Mouse (Mus musculus): Measurements from ENCODE around the gene Acot3. TPM values are rescaled to one million over a fixed set of nuclear protein-coding genes. Genes with fewer than 3 reads are reported as not detected.
"Not testable (repeated sequence)": the region's sequence is repeated elsewhere in the genome, so short reads cannot be mapped to it uniquely, and the experiment has no call there.

Gene Acot3
- polyA plus RNA-seq, 1 experiment from 2014 or later = 0.75 TPM

DNA sequence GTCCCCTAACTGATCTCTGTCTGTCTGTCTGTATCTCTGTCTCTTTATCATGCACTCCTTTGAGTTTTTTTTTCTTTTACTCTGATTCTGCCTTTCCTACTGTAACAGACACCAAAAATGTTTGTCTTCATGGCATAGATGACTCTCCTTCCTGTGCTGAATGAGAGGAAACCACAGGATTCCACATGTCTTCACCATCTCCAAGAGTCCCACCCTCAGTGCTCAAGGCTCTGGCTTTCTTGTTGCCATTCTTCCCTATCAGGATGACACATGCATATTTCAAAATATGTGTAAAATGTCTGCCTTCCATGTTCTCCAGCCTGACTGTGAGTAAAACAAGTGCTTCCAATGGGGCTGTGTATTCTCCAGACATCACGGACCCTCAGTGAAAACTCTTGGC, 5.0 kb upstream of the Acot3 start:
- no peaks in the 10 kb centered on the region for H3K36me3 ChIP-seq
- H3K9ac ChIP-seq = no peak overlapping the region
- no peaks in the 10 kb centered on the region for H3K4me1 ChIP-seq (replicated peaks)
- H3K27me3 ChIP-seq = peaks cover 7% of the 10 kb centered on the region
- no peak overlapping the region for H3K4me2 ChIP-seq
- H3K27ac ChIP-seq (replicated peaks) = no peak overlapping the region
- WGBS = 94% methylated on average over 1 of the region's 1 CpGs
- no peak overlapping the region for H3K4me3 ChIP-seq
- H3K9me3 ChIP-seq = peaks cover 13% of the 10 kb centered on the region; the same call in 1 of the 2 replicates
- no peak for ATAC-seq (ENCODE audit: low read depth)

DNA sequence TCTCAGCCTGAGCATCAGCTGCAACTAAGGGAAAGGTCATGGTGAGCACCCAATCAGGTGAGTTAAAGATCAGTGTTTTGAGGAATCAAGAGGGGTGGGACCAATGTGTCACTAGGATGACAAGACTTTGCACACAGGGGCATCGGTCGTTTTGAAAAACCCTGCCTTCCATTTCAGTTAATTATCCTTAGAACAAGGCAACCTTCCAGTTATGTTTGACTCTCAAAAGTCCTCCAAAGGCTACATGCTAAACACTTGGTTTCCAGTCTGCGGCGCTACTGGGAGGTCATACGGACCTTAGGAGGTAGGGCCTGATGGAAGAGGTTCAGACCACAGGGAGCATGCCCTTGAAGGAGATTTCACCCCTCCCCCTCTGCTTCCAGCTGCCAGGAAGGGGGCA, 1.2 kb upstream of the Acot3 start:
- H3K4me3 ChIP-seq; H3K36me3 ChIP-seq; H3K4me1 ChIP-seq (replicated peaks); H3K9ac ChIP-seq; H3K4me2 ChIP-seq; ATAC-seq (ENCODE audit: low read depth); H3K27ac ChIP-seq (replicated peaks): not testable (repeated sequence)
- 80% methylated on average over 5 of the region's 5 CpGs for WGBS
- Histone ChIP-seq H3K9me3 (peaks cover 13% of the 10 kb centered on the region; the same call in 1 of the 2 replicates), H3K27me3 (peaks cover 37% of the 10 kb centered on the region)

DNA sequence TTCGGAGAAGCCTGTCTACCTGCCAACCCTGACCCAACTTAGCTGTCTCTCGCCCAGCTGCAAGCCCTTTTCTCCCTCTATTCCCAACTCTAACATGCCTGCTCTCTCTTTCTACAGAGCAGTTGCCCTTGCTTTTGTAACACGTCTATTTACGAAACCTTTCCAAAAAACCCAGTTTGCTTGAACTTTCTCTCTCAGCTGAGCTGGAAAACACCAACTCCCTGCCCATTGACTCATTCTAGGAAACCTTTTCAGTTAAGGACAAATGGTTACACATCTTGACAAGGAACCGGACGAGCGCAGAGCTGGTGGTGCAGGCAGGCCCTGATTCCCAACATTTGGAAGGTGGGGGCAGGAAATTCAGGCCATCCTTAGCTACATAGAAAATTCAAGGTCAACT, 665 bp downstream of the Acot3 start:
- no peak overlapping the region for H3K27ac ChIP-seq (replicated peaks)
- peaks cover 37% of the 10 kb centered on the region for H3K27me3 ChIP-seq
- no peak for ATAC-seq (ENCODE audit: low read depth)
- H3K4me2 ChIP-seq = peak overlapping the region; percentile 77; the same call in 1 of the 2 replicates
- no peak overlapping the region for H3K4me3 ChIP-seq
- peaks cover 6% of the 10 kb centered on the region for H3K4me1 ChIP-seq (replicated peaks)
- H3K9me3 ChIP-seq = peaks cover 10% of the 10 kb centered on the region; the same call in 1 of the 2 replicates
- no peak overlapping the region for H3K9ac ChIP-seq
- 85% methylated on average over 7 of the region's 7 CpGs for WGBS
- no peaks in the 10 kb centered on the region for H3K36me3 ChIP-seq

DNA sequence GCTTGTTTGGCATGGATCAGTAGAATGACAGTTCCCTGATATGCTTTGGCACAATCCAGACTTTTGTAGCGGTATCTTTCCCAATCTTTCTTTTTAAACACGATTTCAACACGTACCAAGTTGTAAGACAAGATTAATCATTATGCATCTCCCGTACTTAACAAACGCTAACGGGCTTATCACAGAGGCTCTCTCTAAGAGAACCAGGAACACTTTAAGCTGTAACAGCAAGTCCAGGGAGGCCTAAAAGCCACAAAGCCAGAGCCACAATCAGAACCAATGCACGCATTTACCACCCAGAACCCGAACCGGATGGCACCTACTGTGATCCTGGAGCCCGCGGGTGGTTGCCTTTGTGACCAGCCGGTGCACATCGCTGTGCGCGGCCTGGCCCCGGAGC, 1.2 kb downstream of the Acot3 start:
- H3K27me3 ChIP-seq = peaks cover 37% of the 10 kb centered on the region
- peak overlapping the region; percentile 77 for H3K4me2 ChIP-seq
- peak overlapping the region; percentile 62 for H3K9ac ChIP-seq
- peaks cover 4% of the 10 kb centered on the region; the same call in 1 of the 2 replicates for H3K9me3 ChIP-seq
- 15% methylated on average over 16 of the region's 16 CpGs for WGBS
- peak overlapping the region; percentile 45 for H3K4me3 ChIP-seq
- H3K4me1 ChIP-seq (replicated peaks) = peaks cover 6% of the 10 kb centered on the region
- H3K36me3 ChIP-seq = no peaks in the 10 kb centered on the region
- H3K27ac ChIP-seq (replicated peaks) = no peak overlapping the region
- ATAC-seq (ENCODE audit: low read depth) = no peak

DNA sequence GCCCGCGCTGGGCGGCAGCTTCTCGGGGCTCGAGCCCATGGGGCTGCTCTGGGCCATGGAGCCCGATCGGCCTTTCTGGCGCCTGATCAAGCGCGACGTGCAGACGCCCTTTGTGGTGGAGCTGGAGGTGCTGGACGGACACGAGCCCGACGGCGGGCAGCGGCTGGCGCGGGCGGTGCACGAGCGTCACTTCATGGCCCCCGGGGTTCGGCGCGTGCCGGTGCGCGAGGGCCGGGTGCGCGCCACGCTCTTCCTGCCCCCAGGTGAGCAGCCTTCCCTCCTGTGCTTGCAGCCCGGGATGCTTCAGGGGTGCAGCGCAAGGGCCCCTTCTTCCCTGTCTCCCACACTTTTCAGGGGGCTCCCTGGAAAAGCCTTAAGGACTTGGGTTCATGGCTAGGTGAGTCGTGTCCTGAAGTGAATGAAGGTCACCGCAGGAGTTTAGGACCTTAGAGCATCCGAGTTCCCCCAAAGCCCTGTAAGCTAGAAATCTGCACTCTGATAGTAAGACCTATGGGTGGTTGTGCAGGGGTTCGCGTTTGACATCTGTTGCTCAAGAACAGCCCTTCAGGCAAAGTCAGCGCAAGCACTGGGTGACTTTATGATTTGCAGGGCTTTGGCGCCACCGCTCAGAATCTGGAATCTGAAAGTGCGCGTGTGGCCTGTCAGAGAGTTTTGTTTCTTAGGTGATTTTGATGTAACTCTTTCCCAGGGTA, 1.9 kb downstream of the Acot3 start:
- H3K4me2 ChIP-seq = peak overlapping the region; percentile 77
- peaks cover 37% of the 10 kb centered on the region for H3K27me3 ChIP-seq
- no peak for ATAC-seq (ENCODE audit: low read depth)
- no peaks in the 10 kb centered on the region for H3K36me3 ChIP-seq
- peak overlapping the region; percentile 62 for H3K9ac ChIP-seq
- H3K4me3 ChIP-seq = peak overlapping the region; percentile 45
- no peaks in the 10 kb centered on the region for H3K9me3 ChIP-seq
- no peak overlapping the region for H3K27ac ChIP-seq (replicated peaks)
- peaks cover 6% of the 10 kb centered on the region for H3K4me1 ChIP-seq (replicated peaks)
- WGBS = 5% methylated on average over 34 of the region's 46 CpGs

DNA sequence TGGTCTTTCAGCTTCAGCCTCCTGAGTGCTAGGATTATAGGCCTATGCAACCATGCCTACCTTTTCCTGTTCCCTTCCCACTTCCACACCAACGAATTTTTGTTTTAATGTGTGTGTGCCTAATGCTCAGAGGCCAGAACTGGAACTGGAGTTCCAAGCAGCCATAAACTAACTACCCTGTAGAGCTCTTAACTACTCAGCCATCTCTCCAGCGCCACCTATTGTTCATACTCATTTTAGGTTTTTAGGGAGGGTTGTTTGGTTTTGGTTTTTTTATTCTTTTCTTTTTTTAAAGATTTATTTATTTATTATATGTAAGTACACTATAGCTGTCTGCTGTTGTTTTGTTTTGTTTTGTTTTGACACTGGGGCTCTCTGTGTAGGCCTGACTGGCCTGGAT, 9.0 kb downstream of the Acot3 start:
- Histone ChIP-seq H3K9ac (no peak overlapping the region), H3K27ac (replicated peaks) (no peak overlapping the region), H3K9me3 (no peaks in the 10 kb centered on the region), H3K4me3 (no peak overlapping the region), H3K4me1 (replicated peaks) (no peaks in the 10 kb centered on the region), H3K27me3 (peaks cover 3% of the 10 kb centered on the region; the same call in 1 of the 2 replicates), H3K4me2 (no peak overlapping the region), H3K36me3 (no peaks in the 10 kb centered on the region)
- no peak for ATAC-seq (ENCODE audit: low read depth)
- 36% methylated on average over 2 of the region's 2 CpGs for WGBS

DNA sequence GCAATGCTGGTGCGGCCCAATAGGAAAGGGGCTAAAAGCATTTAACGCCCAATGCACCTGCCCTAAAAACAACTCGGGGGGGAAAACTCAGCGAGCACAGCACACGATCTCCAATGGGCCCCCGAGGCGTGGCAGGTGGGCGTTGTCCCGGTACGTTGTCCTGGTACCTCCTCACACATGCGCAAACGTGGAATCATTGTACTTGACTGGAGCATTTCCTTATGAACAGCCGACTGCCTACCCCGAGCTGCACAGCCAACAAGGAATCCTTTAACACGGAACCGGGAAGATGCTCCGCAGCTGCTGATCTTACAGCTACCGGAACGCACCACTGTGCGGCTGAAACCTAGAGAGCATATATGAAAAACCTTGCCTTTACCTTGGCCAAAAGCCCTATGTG, 10.4 kb downstream of the Acot3 start:
- no peak for ATAC-seq (ENCODE audit: low read depth)
- no peaks in the 10 kb centered on the region for H3K9me3 ChIP-seq
- H3K4me1 ChIP-seq (replicated peaks) = no peaks in the 10 kb centered on the region
- no peak overlapping the region for H3K4me3 ChIP-seq
- no peaks in the 10 kb centered on the region for H3K36me3 ChIP-seq
- no peak overlapping the region for H3K9ac ChIP-seq
- H3K27ac ChIP-seq (replicated peaks) = no peak overlapping the region
- 92% methylated on average over 20 of the region's 20 CpGs for WGBS
- peaks cover 11% of the 10 kb centered on the region for H3K27me3 ChIP-seq
- H3K4me2 ChIP-seq = no peak overlapping the region

DNA sequence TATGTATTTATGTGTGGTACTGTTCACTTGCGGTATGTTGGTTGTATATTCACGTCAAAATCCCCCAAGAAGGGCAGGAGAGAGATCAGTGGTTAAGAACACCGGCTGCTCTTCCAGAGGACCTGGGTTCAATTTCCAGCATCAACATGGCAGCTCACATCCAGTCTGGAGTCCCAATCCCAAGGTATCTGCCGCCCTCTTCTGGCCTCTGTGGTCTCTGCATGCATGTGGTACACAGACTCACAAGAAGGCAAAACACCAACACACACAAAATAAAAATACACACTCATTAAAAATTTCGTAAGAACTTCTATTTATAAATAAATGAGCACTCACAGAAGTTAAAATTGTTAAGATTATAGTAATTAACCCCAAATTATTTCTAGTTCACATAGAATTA, 11.3 kb downstream of the Acot3 start:
- peaks cover 20% of the 10 kb centered on the region for H3K27me3 ChIP-seq
- H3K27ac ChIP-seq (replicated peaks) = no peak overlapping the region
- no peak overlapping the region for H3K9ac ChIP-seq
- no peaks in the 10 kb centered on the region for H3K36me3 ChIP-seq
- no peak for ATAC-seq (ENCODE audit: low read depth)
- H3K4me1 ChIP-seq (replicated peaks) = no peaks in the 10 kb centered on the region
- no peak overlapping the region for H3K4me2 ChIP-seq
- WGBS = 73% methylated on average over 5 of the region's 5 CpGs
- H3K9me3 ChIP-seq = no peaks in the 10 kb centered on the region
- no peak overlapping the region for H3K4me3 ChIP-seq

DNA sequence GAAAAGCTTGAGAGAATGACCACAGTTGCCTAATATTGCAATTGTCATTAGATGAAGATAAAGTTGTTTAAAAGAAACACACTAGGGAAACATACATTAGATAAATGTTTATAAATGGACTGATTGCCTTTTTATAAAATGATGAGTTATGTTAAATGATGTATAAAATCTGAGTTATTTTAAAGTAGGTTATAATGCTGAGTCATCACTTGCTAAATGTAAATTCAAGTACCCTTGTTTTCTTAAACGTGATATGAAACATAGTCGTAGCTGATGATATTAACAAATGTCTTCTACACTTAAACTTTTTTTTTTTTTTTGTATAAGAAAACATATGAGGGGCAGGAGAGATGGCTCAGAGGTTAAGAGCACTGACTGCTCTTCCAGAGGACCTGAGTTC, 11.9 kb downstream of the Acot3 start:
- Histone ChIP-seq H3K4me2 (no peak overlapping the region), H3K9me3 (no peaks in the 10 kb centered on the region), H3K4me1 (replicated peaks) (no peaks in the 10 kb centered on the region), H3K4me3 (no peak overlapping the region), H3K9ac (no peak overlapping the region), H3K27me3 (peaks cover 26% of the 10 kb centered on the region), H3K27ac (replicated peaks) (no peak overlapping the region), H3K36me3 (no peaks in the 10 kb centered on the region)
- ATAC-seq (ENCODE audit: low read depth) = no peak
- 90% methylated on average over 2 of the region's 2 CpGs for WGBS

DNA sequence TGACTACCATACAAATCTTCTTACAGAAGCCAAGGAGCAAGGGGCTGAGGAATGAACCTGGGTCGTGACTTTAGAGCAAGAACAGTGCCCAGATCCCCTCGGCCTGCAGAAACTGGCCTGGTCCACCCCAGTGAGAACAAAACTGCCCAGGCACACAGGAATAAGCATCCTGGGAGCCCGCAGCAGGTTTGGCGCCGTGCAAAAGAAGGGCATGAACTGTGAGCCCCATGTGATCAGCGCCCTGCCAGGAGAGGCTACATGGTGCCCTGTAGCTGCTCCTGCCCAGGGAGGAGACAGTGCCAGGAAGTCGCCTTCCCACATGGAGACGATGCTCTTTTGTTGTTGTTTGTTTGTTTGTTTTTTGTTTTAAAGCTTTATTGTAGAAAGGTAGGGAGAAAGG, 12.7 kb downstream of the Acot3 start:
- Histone ChIP-seq H3K4me2 (no peak overlapping the region), H3K4me1 (replicated peaks) (peaks cover 4% of the 10 kb centered on the region; the same call in 1 of the 2 replicates), H3K9me3 (no peaks in the 10 kb centered on the region), H3K36me3 (no peaks in the 10 kb centered on the region), H3K27me3 (peaks cover 32% of the 10 kb centered on the region), H3K4me3 (no peak overlapping the region), H3K9ac (no peak overlapping the region), H3K27ac (replicated peaks) (no peak overlapping the region)
- ATAC-seq (ENCODE audit: low read depth) = no peak
- WGBS = 73% methylated on average over 8 of the region's 8 CpGs

DNA sequence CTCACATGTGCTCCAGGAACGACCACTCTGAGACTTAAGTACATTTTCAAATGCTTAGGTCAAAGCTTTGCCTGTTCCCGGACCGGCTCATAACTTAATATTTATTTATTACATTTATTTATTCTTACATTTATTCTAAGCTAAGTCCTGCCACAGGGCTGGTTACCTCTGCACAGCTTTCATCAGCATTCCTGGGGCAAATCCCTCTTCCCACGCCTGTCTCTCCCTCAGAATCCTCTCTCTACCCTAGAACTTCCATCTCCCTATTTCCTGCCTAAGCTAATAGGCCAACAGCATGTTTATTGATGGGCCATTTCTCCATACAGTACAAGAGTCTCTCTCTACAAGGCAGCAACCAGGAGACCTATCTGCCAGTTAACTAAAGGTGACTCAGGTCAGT, 15.8 kb downstream of the Acot3 start:
- H3K4me1 ChIP-seq (replicated peaks) = peaks cover 4% of the 10 kb centered on the region; the same call in 1 of the 2 replicates
- 85% methylated on average over 4 of the region's 4 CpGs for WGBS
- H3K9me3 ChIP-seq = no peaks in the 10 kb centered on the region
- H3K4me3 ChIP-seq = no peak overlapping the region
- H3K27me3 ChIP-seq = peaks cover 49% of the 10 kb centered on the region
- H3K9ac ChIP-seq = no peak overlapping the region
- H3K4me2 ChIP-seq = no peak overlapping the region
- H3K36me3 ChIP-seq = no peaks in the 10 kb centered on the region
- H3K27ac ChIP-seq (replicated peaks) = no peak overlapping the region
- ATAC-seq (ENCODE audit: low read depth) = no peak

DNA sequence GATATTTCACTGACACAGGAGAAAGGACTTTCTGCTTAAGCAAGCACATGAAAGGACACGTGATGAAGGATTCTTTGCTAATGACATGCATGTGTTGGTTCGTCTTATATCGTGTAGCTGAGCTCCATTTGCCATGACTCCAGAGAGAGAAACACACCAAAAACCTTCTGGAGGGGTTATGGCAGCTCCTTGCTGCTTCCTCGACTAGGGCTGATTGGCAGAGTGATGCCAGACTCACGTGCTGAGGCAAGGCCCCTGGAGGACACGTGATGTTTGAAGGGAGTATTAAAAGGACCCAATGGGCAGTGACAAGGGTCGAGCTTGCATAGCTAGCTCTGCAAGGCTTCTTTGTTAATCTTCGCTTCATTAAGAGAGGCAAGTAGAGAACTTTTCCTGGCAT, 16.4 kb downstream of the Acot3 start:
- Histone ChIP-seq H3K4me3 (no peak overlapping the region), H3K4me2 (no peak overlapping the region), H3K36me3 (no peaks in the 10 kb centered on the region), H3K4me1 (replicated peaks) (peaks cover 4% of the 10 kb centered on the region; the same call in 1 of the 2 replicates), H3K27ac (replicated peaks) (no peak overlapping the region), H3K9me3 (no peaks in the 10 kb centered on the region), H3K27me3 (peaks cover 49% of the 10 kb centered on the region), H3K9ac (no peak overlapping the region)
- 67% methylated on average over 8 of the region's 8 CpGs for WGBS
- ATAC-seq (ENCODE audit: low read depth) = no peak

DNA sequence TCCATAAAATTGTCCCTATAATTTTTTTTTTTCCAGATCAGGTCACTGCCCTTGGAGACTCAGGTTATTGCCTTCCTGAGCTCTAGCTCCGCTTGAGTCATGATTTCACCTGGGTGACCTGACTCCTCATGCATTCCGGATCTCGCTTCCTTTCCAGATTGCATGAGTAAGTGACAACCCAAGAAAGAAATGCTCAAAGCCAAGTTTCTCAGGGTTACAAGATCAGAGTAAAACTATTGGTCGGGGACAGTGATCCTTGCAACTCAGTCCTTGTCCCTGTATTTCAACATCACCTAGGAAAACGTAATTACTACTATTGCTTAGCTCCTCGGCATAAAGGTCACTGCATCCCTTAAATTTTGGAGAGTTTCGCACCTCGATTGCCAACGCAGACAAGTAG, 17.0 kb downstream of the Acot3 start, which contains the start of gene Acot5:
Gene Acot5, plus strand, starts transcription at position 340 of the 400 bp plus-strand sequence.
- WGBS = 52% methylated on average over 9 of the region's 9 CpGs
- Histone ChIP-seq H3K4me2 (peak within 1 kb of the TSS; percentile 60), H3K9ac (peak within 1 kb of the TSS; percentile 54), H3K9me3 (no peaks in the 10 kb centered on the region), H3K4me3 (peak within 1 kb of the TSS; percentile 42), H3K27ac (replicated peaks) (no peak within 1 kb of the TSS), H3K36me3 (no peaks in the 10 kb centered on the region), H3K27me3 (peaks cover 49% of the 10 kb centered on the region), H3K4me1 (replicated peaks) (peaks cover 4% of the 10 kb centered on the region; the same call in 1 of the 2 replicates)
- no peak for ATAC-seq (ENCODE audit: low read depth)

All from neural tube, embryonic 13.5 days (tissue).